Comparison of ENCODE assay signal across 7 mouse cellular contexts in the genomic region with DNA sequence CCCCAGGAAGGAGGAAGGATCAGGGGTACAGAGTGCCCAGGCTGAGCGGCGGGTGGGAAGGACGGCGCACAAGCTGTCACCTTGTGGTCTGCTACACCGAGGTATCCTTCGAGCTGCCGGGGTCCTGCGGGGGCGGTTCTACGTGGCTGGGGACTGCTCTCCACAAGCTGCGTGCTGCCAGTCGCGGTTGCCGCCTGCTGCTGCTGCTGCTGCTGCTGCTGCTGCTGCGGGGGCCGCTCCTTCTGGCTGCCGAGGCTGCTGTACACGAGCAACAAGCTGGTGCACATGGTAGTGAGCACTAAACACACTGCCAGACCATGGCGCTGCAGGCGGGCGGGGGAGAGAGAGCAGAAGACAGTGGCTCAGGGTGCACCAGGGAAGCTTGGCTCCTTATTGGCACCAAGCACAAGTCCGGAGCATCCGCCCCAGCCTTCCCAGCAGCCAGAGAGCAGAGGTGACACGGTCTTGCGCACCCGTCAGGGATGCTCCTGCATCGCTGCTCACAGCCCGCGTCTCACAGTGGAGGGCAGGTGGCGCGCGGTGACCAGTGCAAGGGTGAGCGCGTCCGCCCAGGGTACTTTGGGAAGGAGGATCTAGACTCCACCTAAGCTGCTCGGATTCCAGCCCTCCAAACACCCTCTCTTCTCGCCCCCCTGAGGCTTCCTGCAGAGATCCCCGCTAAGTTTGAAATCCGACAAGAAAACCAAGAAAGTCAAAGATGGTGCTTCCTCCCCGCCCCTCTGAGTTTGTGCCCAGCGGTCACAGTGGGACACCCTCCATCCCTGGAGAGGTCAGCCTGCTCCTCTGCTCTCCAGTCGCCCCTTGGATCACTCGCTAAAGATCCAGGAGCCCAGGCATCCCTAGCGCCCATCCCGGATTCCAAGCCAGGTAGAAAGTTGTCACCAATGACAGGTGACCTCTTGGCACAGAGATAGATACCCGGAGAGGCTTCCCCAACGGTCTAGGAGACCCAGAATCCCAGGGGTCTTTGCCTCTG. TPM values are rescaled to one million over a fixed set of nuclear protein-coding genes. Genes with fewer than 3 reads are reported as not detected.
A peak's percentile ranks its signal among the peaks of the same experiment; 100 is the strongest.
DNase-seq lines count a peak whose midpoint lies in the region; ATAC-seq and TF ChIP-seq lines count a peak whose summit lies in the region.

No protein-coding gene starts in this region.

- no peaks in the 10 kb centered on the region for H3K36me3 ChIP-seq in E14TG2a.4 (ENCODE audit: insufficient read depth, low read length)
- H3K36me3 ChIP-seq in hindbrain, postnatal 0 days (ENCODE audit: insufficient read depth, low read length): no peaks in the 10 kb centered on the region
- no peaks in the 10 kb centered on the region for H3K36me3 ChIP-seq in limb, embryonic 11.5 days (ENCODE audit: control insufficient read depth, insufficient read depth, low read length)

- DNase-seq in CD4-positive helper T cell, adult 2 months (ENCODE audit: low read depth, low spot score): peak; percentile 8
- peak; percentile 59 for DNase-seq in embryo, embryonic 11 days
- DNase-seq in hindbrain, postnatal 0 days (ENCODE audit: low spot score): peak; percentile 59
- peak; percentile 58 for DNase-seq in limb, embryonic 11.5 days (ENCODE audit: low spot score)
- DNase-seq in neural tube, embryonic 10.5 days (ENCODE audit: extremely low spot score, low spot score): peak; percentile 63
- no peak for DNase-seq in natural killer cell, adult 2 months (ENCODE audit: low spot score in 2 of 2)

- under 1% methylated on average over 46 of the region's 47 CpGs for WGBS in hindbrain, postnatal 0 days
- under 1% methylated on average over 47 of the region's 47 CpGs for WGBS in limb, embryonic 11.5 days

- ATAC-seq in hindbrain, postnatal 0 days: peak; percentile 75
- peak; percentile 11; the same call in 1 of the 2 replicates for ATAC-seq in limb, embryonic 11.5 days (ENCODE audit: insufficient number of reproducible peaks, low FRiP score, low TSS enrichment, low read depth)

- no peak for TF ChIP-seq CTCF in E14TG2a.4 (conservative IDR thresholded peaks at IDR 0.05; ENCODE audit: low read length)
- TF ChIP-seq CTCF in hindbrain, postnatal 0 days (IDR thresholded peaks at IDR 0.05; ENCODE audit: low read depth): peak; percentile 34

- peak overlapping the region; percentile 51 for H3K9ac ChIP-seq in hindbrain, postnatal 0 days (replicated peaks; ENCODE audit: low read length)
- H3K9ac ChIP-seq in limb, embryonic 11.5 days (ENCODE audit: low read length): peak overlapping the region; percentile 36; the same call in 1 of the 2 replicates

- H3K27ac ChIP-seq in hindbrain, postnatal 0 days: peak overlapping the region; percentile 46; the same call in 1 of the 2 replicates
- H3K27ac ChIP-seq in limb, embryonic 11.5 days (replicated peaks; ENCODE audit: low read depth, low read length): no peak overlapping the region

- peak overlapping the region; percentile 85 for H3K4me2 ChIP-seq in hindbrain, postnatal 0 days (ENCODE audit: low read depth, low read length)
- H3K4me2 ChIP-seq in limb, embryonic 11.5 days (ENCODE audit: low read depth, severe bottlenecking): peak overlapping the region; percentile 59

- peak overlapping the region; percentile 76 for H3K4me3 ChIP-seq in E14TG2a.4 (replicated peaks; ENCODE audit: low read length)
- H3K4me3 ChIP-seq in hindbrain, postnatal 0 days (ENCODE audit: low read length): peak overlapping the region; percentile 46
- peak overlapping the region; percentile 43 for H3K4me3 ChIP-seq in limb, embryonic 11.5 days (ENCODE audit: low read depth, low read length)

- no peaks in the 10 kb centered on the region for H3K9me3 ChIP-seq in E14TG2a.4 (ENCODE audit: low read length)
- H3K9me3 ChIP-seq in hindbrain, postnatal 0 days (ENCODE audit: low read length): no peaks in the 10 kb centered on the region
- H3K9me3 ChIP-seq in limb, embryonic 11.5 days (ENCODE audit: control insufficient read depth, low read length): no peaks in the 10 kb centered on the region

- H3K4me1 ChIP-seq in E14TG2a.4 (replicated peaks; ENCODE audit: low read depth, low read length): peaks cover 16% of the 10 kb centered on the region
- no peaks in the 10 kb centered on the region for H3K4me1 ChIP-seq in hindbrain, postnatal 0 days (ENCODE audit: insufficient read depth, low read length)
- H3K4me1 ChIP-seq in limb, embryonic 11.5 days (ENCODE audit: control insufficient read depth, insufficient read depth, low read length): no peaks in the 10 kb centered on the region

- peaks cover 59% of the 10 kb centered on the region for H3K27me3 ChIP-seq in E14TG2a.4 (ENCODE audit: insufficient read depth, low read length)
- no peaks in the 10 kb centered on the region; the same call in 1 of the 2 replicates for H3K27me3 ChIP-seq in hindbrain, postnatal 0 days (ENCODE audit: insufficient read depth, low read length)
- peaks cover 26% of the 10 kb centered on the region for H3K27me3 ChIP-seq in limb, embryonic 11.5 days (ENCODE audit: control insufficient read depth, insufficient read depth, low read length)

RNA-seq across cellular contexts. Expression of a gene that starts 0.8 kb away (rescaled TPM):
- total RNA-seq in hindbrain, postnatal 0 days (2014; rRNA removed): 12.4 and 18.5 TPM in 2 replicates
- 12.8 and 12.9 TPM in 2 replicates for polyA plus RNA-seq in hindbrain, postnatal 0 days (2015; fragmentation: Nextera tagmentation; extraction: Ambion mirVana)
- polyA plus RNA-seq in limb, embryonic 11.5 days (2014; fragmentation: Nextera tagmentation; extraction: Ambion mirVana): 0.55 and 0.96 TPM in 2 replicates

Comparison
In these comparisons a context has a peak if more than half of its experiments do, and no peak if none do; other contexts are left out.
1. DNase-seq: peak in CD4-positive helper T cell, adult 2 months (single experiment), embryo, embryonic 11 days (single experiment), hindbrain, postnatal 0 days (single experiment), limb, embryonic 11.5 days (single experiment) and neural tube, embryonic 10.5 days (single experiment); none in natural killer cell, adult 2 months (0 of 2).
2. Peak in every context shown above with its lines, with median percentiles within 50 percentile points of each other: H3K4me3 ChIP-seq.